Mouse (Mus musculus) hindbrain, embryonic 16.5 days (tissue): Measurements from ENCODE around the gene Olfr657. TPM values are rescaled to one million over a fixed set of nuclear protein-coding genes. Genes with fewer than 3 reads are reported as not detected.

Experiments used
- ATAC-seq: fragments of 200-750 bp; cut with Nextera tagmentation; 2 replicates; pipeline ENCODE4 v1.8.0; 2017; ENCODE audit warnings: moderate TSS enrichment, moderate library complexity
- H3K27ac ChIP-seq: fragments of 300-500 bp; sonication (generic); 2 replicates; pipeline ENCODE4 v1.5.1; 2014; ENCODE audit warnings: low read depth, mild to moderate bottlenecking, control low read depth, low read length, moderate library complexity
- H3K27me3 ChIP-seq: fragments of 300-500 bp; sonication (generic); replicated peaks from 2 replicates; pipeline ENCODE4 v1.6.1; 2014; ENCODE audit warnings: low read length; ENCODE audit not compliant: control insufficient read depth, insufficient read depth
- H3K36me3 ChIP-seq: fragments of 300-500 bp; sonication (generic); 2 replicates; pipeline ENCODE4 v1.6.1; 2014; ENCODE audit warnings: mild to moderate bottlenecking, low read length, moderate library complexity, mixed read lengths; ENCODE audit not compliant: control insufficient read depth, insufficient read depth
- H3K4me1 ChIP-seq: fragments of 300-500 bp; sonication (generic); 2 replicates; pipeline ENCODE4 v1.6.1; 2014; ENCODE audit warnings: low read depth, low read length; ENCODE audit not compliant: control insufficient read depth, insufficient read depth
- H3K4me2 ChIP-seq: fragments of 300-500 bp; sonication (generic); 2 replicates; pipeline ENCODE4 v1.6.1; 2014; ENCODE audit warnings: mild to moderate bottlenecking, low read length, control low read depth, moderate library complexity
- H3K4me3 ChIP-seq: fragments of 300-500 bp; sonication (generic); 2 replicates; pipeline ENCODE4 v1.5.1; 2014; ENCODE audit warnings: mild to moderate bottlenecking, low read length, control low read depth, moderate library complexity
- H3K9ac ChIP-seq: fragments of 300-500 bp; sonication (generic); 2 replicates; pipeline ENCODE4 v1.6.1; 2014; ENCODE audit warnings: low read depth, mild to moderate bottlenecking, control low read depth, low read length, moderate library complexity
- H3K9me3 ChIP-seq: fragments of 300-500 bp; sonication (generic); 2 replicates; pipeline ENCODE4 v1.6.1; 2014; ENCODE audit warnings: mild to moderate bottlenecking, low read length, moderate library complexity; ENCODE audit not compliant: control insufficient read depth
- WGBS: fragments of 180-500 bp; shearing (Covaris S2); extraction: QIAGEN DNeasy Blood & Tissue Kit; methylation state at CpG from one replicate; pipeline ENCODE4 v1.1.7; 2014; 5-methylcytosine and 5-hydroxymethylcytosine counted together
- polyA plus RNA-seq: library from polyadenylated mRNA; unstranded; fragments of >200 nt; fragmentation: Nextera tagmentation; extraction: Ambion mirVana; gene quantifications from 2 replicates; pipeline ENCODE4 v1.2.1, GENCODE M21; 2015

The Olfr657 gene
- not detected in 2 replicates for polyA plus RNA-seq

GRCm38 (mm10) chr7:104624494-104624893, at the start of gene Olfr657:
TSS of gene Olfr657 (plus strand) at chr7:104624794.
- H3K36me3 ChIP-seq: no peaks in the 10 kb centered on the region
- no peak within 1 kb of the TSS for H3K4me2 ChIP-seq
- no peak for ATAC-seq
- no peak within 1 kb of the TSS for H3K4me3 ChIP-seq
- no peak within 1 kb of the TSS for H3K9ac ChIP-seq
- no peak within 1 kb of the TSS for H3K27ac ChIP-seq
- H3K27me3 ChIP-seq: no peaks in the 10 kb centered on the region
- H3K4me1 ChIP-seq: no peaks in the 10 kb centered on the region
- no peaks in the 10 kb centered on the region for H3K9me3 ChIP-seq

GRCm38 (mm10) chr7:104577014-104577413, 47.6 kb upstream of the Olfr657 start, which contains the start of gene Olfr653:
TSS of gene Olfr653 (plus strand) at chr7:104577314.
- H3K27ac ChIP-seq: no peak within 1 kb of the TSS
- H3K36me3 ChIP-seq: no peaks in the 10 kb centered on the region
- no peak for ATAC-seq
- no peak within 1 kb of the TSS for H3K9ac ChIP-seq
- WGBS: 69% methylated on average over 2 of the region's 2 CpGs
- H3K4me1 ChIP-seq: no peaks in the 10 kb centered on the region
- H3K4me3 ChIP-seq: no peak within 1 kb of the TSS
- no peaks in the 10 kb centered on the region for H3K27me3 ChIP-seq
- no peaks in the 10 kb centered on the region for H3K9me3 ChIP-seq
- H3K4me2 ChIP-seq: no peak within 1 kb of the TSS

DNA sequence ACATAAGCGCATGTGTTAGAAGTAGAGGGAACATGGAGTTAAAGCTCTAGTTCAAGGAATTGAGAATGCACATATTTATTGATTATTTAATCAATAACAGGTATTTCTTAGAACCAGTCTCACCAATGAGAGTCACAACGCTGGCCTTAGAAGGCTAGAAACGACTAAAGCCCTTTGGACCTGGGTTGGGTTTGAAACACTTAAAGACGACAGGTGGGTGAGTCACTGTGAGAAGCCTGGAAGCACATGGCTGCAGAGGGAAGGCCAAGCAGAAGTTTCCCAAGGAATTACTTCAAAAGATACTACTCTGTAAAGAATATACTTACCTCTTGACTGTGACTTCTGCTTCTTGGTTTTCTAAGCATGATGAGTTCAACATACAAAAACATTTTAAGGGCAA, 43.7 kb upstream of the Olfr657 start:
- 89% methylated on average over 4 of the region's 4 CpGs for WGBS
- Histone ChIP-seq H3K4me1 (no peaks in the 10 kb centered on the region), H3K4me2 (no peak overlapping the region), H3K27ac (no peak overlapping the region), H3K36me3 (no peaks in the 10 kb centered on the region), H3K9ac (no peak overlapping the region), H3K4me3 (no peak overlapping the region), H3K27me3 (no peaks in the 10 kb centered on the region), H3K9me3 (no peaks in the 10 kb centered on the region)
- no peak for ATAC-seq

DNA sequence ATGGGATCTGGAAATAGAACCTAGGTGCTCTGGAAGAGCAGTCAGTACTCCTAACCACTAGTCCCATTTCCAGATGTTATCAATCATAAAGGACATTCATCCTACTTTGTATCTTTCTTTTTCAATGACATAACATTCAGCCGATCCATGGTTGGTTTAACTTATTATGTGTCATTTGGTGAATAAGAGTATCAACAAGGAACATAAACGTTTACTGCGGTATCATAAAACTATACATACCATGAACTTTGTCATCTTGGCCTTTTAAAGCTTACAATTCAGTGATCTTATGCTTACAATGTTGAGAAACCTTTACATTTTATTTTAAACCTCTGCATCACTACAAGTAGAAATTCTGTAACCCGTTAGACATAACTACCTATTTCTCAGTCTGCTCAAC, 43.2 kb upstream of the Olfr657 start:
- WGBS: 90% methylated on average over 4 of the region's 4 CpGs
- Histone ChIP-seq H3K4me2 (no peak overlapping the region), H3K27me3 (no peaks in the 10 kb centered on the region), H3K36me3 (no peaks in the 10 kb centered on the region), H3K27ac (no peak overlapping the region), H3K4me3 (no peak overlapping the region), H3K9me3 (no peaks in the 10 kb centered on the region), H3K9ac (no peak overlapping the region), H3K4me1 (no peaks in the 10 kb centered on the region)
- no peak for ATAC-seq

- no peak within 1 kb of the TSS for H3K4me3 ChIP-seq
- no peak for ATAC-seq
- 95% methylated on average over 4 of the region's 4 CpGs for WGBS
- no peak within 1 kb of the TSS for H3K27ac ChIP-seq
- no peak within 1 kb of the TSS for H3K4me2 ChIP-seq
- no peaks in the 10 kb centered on the region for H3K9me3 ChIP-seq
- H3K27me3 ChIP-seq: no peaks in the 10 kb centered on the region
- no peaks in the 10 kb centered on the region for H3K36me3 ChIP-seq
- no peaks in the 10 kb centered on the region for H3K4me1 ChIP-seq
- H3K9ac ChIP-seq: no peak within 1 kb of the TSS
Measured at GRCm38 (mm10) chr7:104586725-104587124, 37.9 kb upstream of the Olfr657 start, which contains the start of gene Olfr654. TSS of gene Olfr654 (plus strand) at chr7:104587025.

DNA sequence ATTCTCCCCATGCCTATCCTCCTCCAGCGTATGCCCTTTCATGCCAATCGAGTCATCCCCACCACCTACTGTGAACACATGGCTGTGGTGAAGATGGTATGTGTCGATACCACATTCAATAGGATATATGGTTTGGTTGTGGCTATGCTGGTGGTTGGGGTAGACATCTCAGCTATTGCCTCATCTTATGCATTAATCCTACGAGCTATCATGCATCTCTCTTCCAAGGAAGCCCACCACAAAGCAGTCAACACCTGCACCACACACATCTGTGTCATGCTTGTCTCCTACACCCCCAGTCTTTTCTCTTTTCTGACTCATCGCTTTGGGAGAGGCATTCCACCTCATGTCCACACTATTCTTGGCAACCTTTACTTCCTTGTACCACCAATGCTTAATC, 36.3 kb upstream of the Olfr657 start:
- H3K4me3 ChIP-seq: no peak overlapping the region
- no peak for ATAC-seq
- WGBS: 90% methylated on average over 5 of the region's 5 CpGs
- H3K27me3 ChIP-seq: no peaks in the 10 kb centered on the region
- H3K36me3 ChIP-seq: no peaks in the 10 kb centered on the region
- no peaks in the 10 kb centered on the region for H3K4me1 ChIP-seq
- no peak overlapping the region for H3K4me2 ChIP-seq
- H3K9me3 ChIP-seq: no peaks in the 10 kb centered on the region
- H3K27ac ChIP-seq: no peak overlapping the region
- H3K9ac ChIP-seq: no peak overlapping the region

DNA sequence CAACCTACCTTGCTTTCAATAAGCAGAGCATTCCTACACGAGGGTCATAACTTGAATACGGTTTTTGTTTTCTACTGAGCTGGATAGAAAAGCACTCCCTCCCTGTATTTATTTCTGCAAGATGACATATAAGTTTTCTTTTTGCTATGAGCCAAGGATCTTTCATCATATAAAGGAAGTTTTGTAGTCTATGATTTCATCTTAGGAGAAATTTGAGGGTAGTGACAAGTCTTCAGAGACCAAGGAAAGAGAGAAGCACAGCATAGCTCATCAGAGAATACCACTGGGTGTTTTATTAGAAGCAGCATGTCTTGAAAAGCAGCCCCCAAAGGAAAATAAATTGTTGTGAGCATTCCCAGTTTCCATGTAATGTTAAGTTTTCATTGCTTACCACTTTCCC, 22.9 kb upstream of the Olfr657 start, which contains the start of gene Olfr655:
Gene Olfr655, minus strand, starts transcription at position 101 of the 400 bp plus-strand sequence.
- no peak within 1 kb of the TSS for H3K9ac ChIP-seq
- ATAC-seq: no peak
- WGBS: 89% methylated on average over 2 of the region's 2 CpGs

DNA sequence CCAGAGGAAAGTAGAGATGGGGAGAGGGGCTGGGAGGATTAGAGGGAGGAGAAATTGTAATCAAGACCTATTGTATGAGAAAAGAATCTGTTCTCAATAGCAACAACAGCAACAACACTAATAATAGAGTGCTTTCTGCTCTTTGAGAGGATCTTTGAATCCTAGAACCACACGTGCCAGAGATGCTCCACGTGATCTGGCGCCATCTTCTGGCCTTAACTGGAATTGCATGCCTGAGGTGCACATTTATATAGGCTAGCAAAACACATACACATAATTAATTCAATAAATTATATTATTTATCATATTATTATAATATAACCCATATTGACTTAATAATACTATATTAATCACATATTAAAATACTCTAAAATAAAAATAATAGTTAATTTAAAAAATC, 21.4 kb upstream of the Olfr657 start:
- no peak for ATAC-seq
- no peaks in the 10 kb centered on the region for H3K9me3 ChIP-seq
- H3K36me3 ChIP-seq: no peaks in the 10 kb centered on the region
- H3K4me3 ChIP-seq: no peak overlapping the region
- no peaks in the 10 kb centered on the region for H3K27me3 ChIP-seq
- H3K4me2 ChIP-seq: no peak overlapping the region
- H3K9ac ChIP-seq: no peak overlapping the region
- H3K4me1 ChIP-seq: no peaks in the 10 kb centered on the region
- H3K27ac ChIP-seq: no peak overlapping the region
- 7% methylated on average over 3 of the region's 3 CpGs for WGBS

More for the DNA sequence above, 22.9 kb upstream of the Olfr657 start, which contains the start of gene Olfr655:
- Histone ChIP-seq H3K4me3 (no peak within 1 kb of the TSS), H3K4me2 (no peak within 1 kb of the TSS), H3K9me3 (no peaks in the 10 kb centered on the region), H3K4me1 (no peaks in the 10 kb centered on the region), H3K36me3 (no peaks in the 10 kb centered on the region), H3K27me3 (no peaks in the 10 kb centered on the region), H3K27ac (no peak within 1 kb of the TSS)

GRCm38 (mm10) chr7:104604727-104605126, 19.9 kb upstream of the Olfr657 start:
- H3K9me3 ChIP-seq: no peaks in the 10 kb centered on the region
- ATAC-seq: no peak

DNA sequence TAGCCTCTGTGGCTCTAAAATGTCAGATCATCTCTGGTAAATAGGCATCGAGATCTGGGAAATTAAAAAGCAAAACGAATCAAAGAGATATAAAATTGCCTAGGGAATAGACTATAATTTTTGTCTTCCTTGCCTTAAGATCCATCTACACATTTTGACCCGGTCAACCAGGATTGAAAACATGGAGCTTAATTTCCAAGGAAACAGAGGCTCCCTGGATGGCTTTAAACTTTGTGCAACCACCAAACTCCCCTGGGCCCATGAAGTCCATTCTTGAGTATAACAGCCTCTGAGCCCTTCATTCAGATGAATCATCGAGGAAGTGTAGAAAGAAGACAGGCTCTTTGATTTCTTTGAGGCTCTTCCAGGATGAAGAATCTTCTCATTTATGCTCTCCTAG, 10.9 kb upstream of the Olfr657 start, which contains the start of gene Olfr656:
Gene Olfr656, plus strand, starts transcription at position 301 of the 400 bp plus-strand sequence.
- Histone ChIP-seq H3K4me2 (no peak within 1 kb of the TSS), H3K27me3 (no peaks in the 10 kb centered on the region), H3K4me3 (no peak within 1 kb of the TSS), H3K9ac (no peak within 1 kb of the TSS), H3K9me3 (no peaks in the 10 kb centered on the region), H3K36me3 (no peaks in the 10 kb centered on the region), H3K27ac (no peak within 1 kb of the TSS), H3K4me1 (no peaks in the 10 kb centered on the region)
- ATAC-seq: no peak
- 78% methylated on average over 4 of the region's 4 CpGs for WGBS

More at GRCm38 (mm10) chr7:104604727-104605126, 19.9 kb upstream of the Olfr657 start:
- H3K27me3 ChIP-seq: no peaks in the 10 kb centered on the region
- H3K4me3 ChIP-seq: no peak overlapping the region
- no peak overlapping the region for H3K4me2 ChIP-seq
- no peak overlapping the region for H3K9ac ChIP-seq
- H3K4me1 ChIP-seq: no peaks in the 10 kb centered on the region
- no peaks in the 10 kb centered on the region for H3K36me3 ChIP-seq
- H3K27ac ChIP-seq: no peak overlapping the region
